Mouse (Mus musculus): ENCODE results near the gene Mdga2. TPM values are rescaled to one million over a fixed set of nuclear protein-coding genes. Genes with fewer than 3 reads are reported as not detected.

The Mdga2 gene
- total and polyA plus RNA-seq, 3 experiments: 0.27 TPM; not detected in 2

- Histone ChIP-seq H3K27me3 (replicated peaks) (no peaks in the 10 kb centered on the region), H3K4me1 (ENCODE audit: control insufficient read depth in 1 of 2, insufficient read depth in 2 of 2) (peaks cover 0 to 6% of the 10 kb centered on the region in 2 experiments; a peak in 1 of 4 replicates), H3K4me2 (ENCODE audit: insufficient read depth, low read depth, poor library complexity, severe bottlenecking) (no peak overlapping the region), H3K36me3 (replicated peaks in 1 of 2; ENCODE audit: control insufficient read depth in 1 of 2, insufficient read depth in 1 of 2, low read length in 1 of 2) (no peaks in the 10 kb centered on the region), H3K4me3 (replicated peaks in 1 of 3; ENCODE audit: low read depth in 2 of 3, low read length in 2 of 3, poor library complexity in 1 of 3) (no peak overlapping the region), H3K9ac (ENCODE audit: insufficient read depth, low read depth) (no peak overlapping the region), H3K9me3 (replicated peaks; ENCODE audit: low read length) (no peaks in the 10 kb centered on the region), H3K27ac (ENCODE audit: insufficient read depth, low read depth) (no peak overlapping the region), H3K79me2 (replicated peaks; ENCODE audit: control insufficient read depth, extremely low read depth, insufficient read depth, poor library complexity, severe bottlenecking) (no peaks in the 10 kb centered on the region)
- no peak for DNase-seq (ENCODE audit: extremely low read depth)
- in situ Hi-C loops (cut with MboI; ENCODE audit: low pct_ligation_motif_present, low pct_unique_long_range_greater_than_20kb, low sequenced_read_pairs): no loop called here
- TF ChIP-seq E2F4 (IDR thresholded peaks at IDR 0.05; ENCODE audit: insufficient replicate concordance, low read depth, low read length): no peak
- no peak for TF ChIP-seq SMC3 (IDR thresholded peaks at IDR 0.05; ENCODE audit: low read depth, low read length)
- no peak for TF ChIP-seq MEF2A (IDR thresholded peaks at IDR 0.05; ENCODE audit: borderline replicate concordance, low read depth, low read length)
- no peak for TF ChIP-seq ZC3H11A (IDR thresholded peaks at IDR 0.05; ENCODE audit: low read depth, low read length)
- TF ChIP-seq USF2 (conservative IDR thresholded peaks at IDR 0.05; ENCODE audit: low read depth, low read length): no peak
- no peak for TF ChIP-seq MAX (IDR thresholded peaks at IDR 0.05; ENCODE audit: low read length)
- no peak for TF ChIP-seq MAZ (IDR thresholded peaks at IDR 0.05; ENCODE audit: low read depth, low read length)
- no peak for TF ChIP-seq POLR2AphosphoS2 (IDR thresholded peaks at IDR 0.05; ENCODE audit: low read depth, low read length)
- no peak for TF ChIP-seq ZMIZ1 (IDR thresholded peaks at IDR 0.05; ENCODE audit: low read depth, low read length)
- dilution Hi-C loops (cut with MboI; ENCODE audit: extremely low pct_ligation_motif_present, extremely low pct_unique_long_range_greater_than_20kb, low sequenced_read_pairs): no loop called here
Observed at GRCm38 (mm10) chr12:67045099-67045750, 177.1 kb downstream of the Mdga2 start.

DNA sequence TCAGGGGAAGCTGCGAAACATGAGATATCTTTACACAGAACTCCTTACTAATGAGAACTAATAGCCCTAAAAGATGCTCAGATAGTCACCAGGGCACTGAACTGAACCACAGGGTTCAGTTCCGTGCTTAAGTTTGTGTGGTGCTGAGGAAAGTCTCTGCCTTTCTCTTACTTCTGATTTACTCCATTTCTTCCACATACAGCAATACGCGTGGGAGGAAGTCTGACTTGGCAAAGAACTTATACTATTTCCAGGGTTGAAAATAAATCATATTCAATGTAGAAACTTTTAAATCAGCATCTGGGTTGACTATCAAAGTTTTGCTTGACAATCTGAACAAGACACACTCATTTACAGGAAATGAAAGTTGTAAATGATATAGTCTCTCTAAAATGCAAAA, 180.5 kb downstream of the Mdga2 start:
- Histone ChIP-seq H3K79me2 (replicated peaks; ENCODE audit: control insufficient read depth, extremely low read depth, insufficient read depth, poor library complexity, severe bottlenecking) (no peaks in the 10 kb centered on the region), H3K36me3 (replicated peaks in 1 of 2; ENCODE audit: control insufficient read depth in 1 of 2, insufficient read depth in 1 of 2, low read length in 1 of 2) (no peaks in the 10 kb centered on the region), H3K9ac (ENCODE audit: insufficient read depth, low read depth) (no peak overlapping the region), H3K4me3 (replicated peaks in 1 of 3; ENCODE audit: low read depth in 2 of 3, low read length in 2 of 3, poor library complexity in 1 of 3) (no peak overlapping the region), H3K9me3 (replicated peaks; ENCODE audit: low read length) (no peaks in the 10 kb centered on the region), H3K27me3 (replicated peaks) (no peaks in the 10 kb centered on the region), H3K27ac (ENCODE audit: insufficient read depth, low read depth) (no peak overlapping the region), H3K4me1 (ENCODE audit: control insufficient read depth in 1 of 2, insufficient read depth in 2 of 2) (peaks cover 0 to 6% of the 10 kb centered on the region in 2 experiments; a peak in 1 of 4 replicates), H3K4me2 (ENCODE audit: insufficient read depth, low read depth, poor library complexity, severe bottlenecking) (no peak overlapping the region)
- TF ChIP-seq POLR2A (IDR thresholded peaks at IDR 0.05; ENCODE audit: low read depth, low read length) (no peak), MAX (IDR thresholded peaks at IDR 0.05; ENCODE audit: low read length) (no peak), RCOR1 (conservative IDR thresholded peaks at IDR 0.05; ENCODE audit: low read depth, low read length) (no peak), SMC3 (IDR thresholded peaks at IDR 0.05; ENCODE audit: low read depth, low read length) (no peak), ZMIZ1 (IDR thresholded peaks at IDR 0.05; ENCODE audit: low read depth, low read length) (no peak), NELFE (IDR thresholded peaks at IDR 0.05; ENCODE audit: low read depth, low read length) (no peak)
- no peak for DNase-seq (ENCODE audit: extremely low read depth)
- in situ Hi-C loops (cut with MboI; ENCODE audit: low pct_ligation_motif_present, low pct_unique_long_range_greater_than_20kb, low sequenced_read_pairs): no loop called here
- dilution Hi-C loops (cut with MboI; ENCODE audit: extremely low pct_ligation_motif_present, extremely low pct_unique_long_range_greater_than_20kb, low sequenced_read_pairs): no loop called here
